ENCODE assay signal across 33 mouse cellular contexts in genomic region chr4:135437924-135438323, GRCm38 (mm10). TPM values are rescaled to one million over a fixed set of nuclear protein-coding genes. Genes with fewer than 3 reads are reported as not detected.
DNase-seq lines count a peak whose midpoint lies in the region; ATAC-seq and TF ChIP-seq lines count a peak whose summit lies in the region.
"Had no signal": no experiment of that assay in that cellular context is flagged by ENCODE, and none has a peak within 500 bp of the region (broad histone marks: within the 10 kb centered on the region; RNA-seq: fewer than 3 reads in every experiment).

No protein-coding gene starts in this region.

- no peaks in the 10 kb centered on the region for H3K9me3 ChIP-seq in liver, embryonic 13.5 days (replicated peaks)
- H3K9me3 ChIP-seq in liver, postnatal 0 days (ENCODE audit: low read length) = no peaks in the 10 kb centered on the region
- no peaks in the 10 kb centered on the region for H3K9me3 ChIP-seq in stomach, embryonic 16.5 days (replicated peaks; ENCODE audit: control insufficient read depth, low read length)
- H3K9me3 ChIP-seq: embryonic facial prominence, embryonic 15.5 days; forebrain, embryonic 13.5 days; heart, embryonic 10.5 days; heart, embryonic 15.5 days; megakaryocyte, embryonic 14.5 days; midbrain, embryonic 12.5 days; neural tube, embryonic 13.5 days had no signal

- no peak for TF ChIP-seq EP300 in liver, postnatal 0 days (IDR thresholded peaks at IDR 0.05; ENCODE audit: low read depth)

- H3K27me3 ChIP-seq in liver, embryonic 13.5 days = no peaks in the 10 kb centered on the region
- H3K27me3 ChIP-seq in liver, postnatal 0 days (ENCODE audit: insufficient read depth, low read length) = no peaks in the 10 kb centered on the region
- H3K27me3 ChIP-seq in stomach, embryonic 16.5 days (ENCODE audit: control insufficient read depth, insufficient read depth, low read length) = no peaks in the 10 kb centered on the region
- H3K27me3 ChIP-seq: embryonic facial prominence, embryonic 15.5 days; heart, embryonic 15.5 days; megakaryocyte, embryonic 14.5 days; neural tube, embryonic 13.5 days; Patski had no signal

- H3K4me1 ChIP-seq in liver, embryonic 13.5 days (replicated peaks) = peaks cover 77% of the 10 kb centered on the region
- peaks cover 19% of the 10 kb centered on the region for H3K4me1 ChIP-seq in liver, postnatal 0 days (ENCODE audit: insufficient read depth)
- H3K4me1 ChIP-seq in stomach, embryonic 16.5 days (ENCODE audit: control insufficient read depth, insufficient read depth, low read length) = peaks cover 8% of the 10 kb centered on the region

- no peak for TF ChIP-seq CTCF in liver, postnatal 0 days (IDR thresholded peaks at IDR 0.05; ENCODE audit: low read depth)
- TF ChIP-seq CTCF in gastrocnemius, adult 2 months (IDR thresholded peaks at IDR 0.05) = no peak

- H3K9ac ChIP-seq in liver, embryonic 13.5 days = no peak overlapping the region
- no peak overlapping the region for H3K9ac ChIP-seq in liver, postnatal 0 days (replicated peaks)
- no peak overlapping the region for H3K9ac ChIP-seq in stomach, embryonic 16.5 days (ENCODE audit: low read length)
- H3K9ac ChIP-seq: embryonic facial prominence, embryonic 15.5 days; forebrain, embryonic 13.5 days; heart, embryonic 15.5 days; midbrain, embryonic 12.5 days; neural tube, embryonic 13.5 days had no signal

- intact Hi-C loops in gastrocnemius, adult 2 months (cut with DNase I) = no loop called here

- H3K4me3 ChIP-seq in liver, embryonic 13.5 days (replicated peaks) = no peak overlapping the region
- H3K4me3 ChIP-seq in liver, postnatal 0 days (ENCODE audit: low read depth, low read length) = no peak overlapping the region
- H3K4me3 ChIP-seq in stomach, embryonic 16.5 days (replicated peaks; ENCODE audit: low read length) = no peak overlapping the region
- no peak overlapping the region for H3K4me3 ChIP-seq in gastrocnemius, adult 2 months
- H3K4me3 ChIP-seq: embryonic facial prominence, embryonic 15.5 days; forebrain, embryonic 13.5 days; heart, embryonic 10.5 days; heart, embryonic 15.5 days; megakaryocyte, embryonic 14.5 days; midbrain, embryonic 12.5 days; myocyte; neural tube, embryonic 13.5 days had no signal

- ATAC-seq in liver, embryonic 13.5 days (ENCODE audit: low read depth) = no peak
- ATAC-seq in liver, postnatal 0 days = no peak
- no peak for ATAC-seq in stomach, embryonic 16.5 days (ENCODE audit: insufficient read depth, low FRiP score)
- ATAC-seq: forebrain, embryonic 13.5 days; hindbrain, embryonic 16.5 days; lung, postnatal 0 days; Patski had no signal

- DNase-seq in liver, embryonic 13.5 days = no peak
- DNase-seq in liver, postnatal 0 days = no peak
- DNase-seq in B cell, adult 2 months = peak; percentile 9 to 10
- peak; percentile 55 for DNase-seq in MEL-GATA-1-ER (ENCODE audit: extremely low read depth, low read depth)
- DNase-seq in thymus, postnatal 36 days = no peak
- DNase-seq in gastrocnemius, adult 2 months = no peak
- DNase-seq: adrenal gland, postnatal 10 days; cerebellum, adult 11 months; cerebellum, adult 9-11 months; gastrocnemius, postnatal 14 days; heart, adult 11 months; kidney, adult 8-10 months; kidney, postnatal 4 days; layer of hippocampus, adult 9-11 months; liver; lung, adult 18-20 months; lung, postnatal 4 days; right cerebral cortex, postnatal 4 days had no signal

- peak overlapping the region; percentile 18; the same call in 1 of the 2 replicates for H3K27ac ChIP-seq in liver, embryonic 13.5 days
- no peak overlapping the region for H3K27ac ChIP-seq in liver, postnatal 0 days (ENCODE audit: low read depth)
- peak overlapping the region; percentile 9; the same call in 1 of the 2 replicates for H3K27ac ChIP-seq in stomach, embryonic 16.5 days (ENCODE audit: low read length)
- no peak overlapping the region for H3K27ac ChIP-seq in gastrocnemius, adult 2 months
- H3K27ac ChIP-seq: embryonic facial prominence, embryonic 15.5 days; forebrain, embryonic 13.5 days; heart, embryonic 10.5 days; heart, embryonic 15.5 days; kidney, postnatal 0 days; midbrain, embryonic 12.5 days; neural tube, embryonic 13.5 days had no signal

- no peak overlapping the region for H3K4me2 ChIP-seq in liver, embryonic 13.5 days
- no peak overlapping the region for H3K4me2 ChIP-seq in liver, postnatal 0 days (ENCODE audit: low read depth, low read length)
- H3K4me2 ChIP-seq in stomach, embryonic 16.5 days (ENCODE audit: low read depth, low read length) = no peak overlapping the region
- H3K4me2 ChIP-seq: embryonic facial prominence, embryonic 15.5 days; forebrain, embryonic 13.5 days; heart, embryonic 15.5 days; midbrain, embryonic 12.5 days; neural tube, embryonic 13.5 days had no signal

- H3K36me3 ChIP-seq in liver, embryonic 13.5 days = no peaks in the 10 kb centered on the region
- no peaks in the 10 kb centered on the region for H3K36me3 ChIP-seq in liver, postnatal 0 days (replicated peaks; ENCODE audit: insufficient read depth, low read length)
- H3K36me3 ChIP-seq in stomach, embryonic 16.5 days (ENCODE audit: control insufficient read depth, insufficient read depth, low read length) = no peaks in the 10 kb centered on the region
- H3K36me3 ChIP-seq: embryonic facial prominence, embryonic 15.5 days; heart, embryonic 10.5 days; heart, embryonic 15.5 days; midbrain, embryonic 12.5 days; neural tube, embryonic 13.5 days had no signal

RNA-seq across cellular contexts. Expression of gene Rcan3, which starts 4.3 kb away (rescaled TPM):
- 4.2 and 4.7 TPM in 2 replicates for polyA plus RNA-seq in liver, embryonic 13.5 days (2015; fragmentation: Nextera tagmentation; extraction: Ambion mirVana)
- polyA plus RNA-seq in liver, postnatal 0 days (2015; fragmentation: Nextera tagmentation; extraction: Ambion mirVana) = 3.7 and 4.9 TPM in 2 replicates
- polyA plus RNA-seq in stomach, embryonic 16.5 days (2015; fragmentation: Nextera tagmentation; extraction: Ambion mirVana) = 15.0 and 18.0 TPM in 2 replicates
- 1 to 10 TPM; 3.1 to 4.0 TPM for total RNA-seq in gastrocnemius, adult 2 months (2021)

RNA-seq across cellular contexts. Expression of gene Ncmap, which starts 39.9 kb away (rescaled TPM):
- polyA plus RNA-seq in liver, embryonic 13.5 days (2015; fragmentation: Nextera tagmentation; extraction: Ambion mirVana) = 0.16 and 0.22 TPM in 2 replicates
- polyA plus RNA-seq in liver, postnatal 0 days (2015; fragmentation: Nextera tagmentation; extraction: Ambion mirVana) = 0.12 and 0.14 TPM in 2 replicates
- 27.4 and 36.0 TPM in 2 replicates for polyA plus RNA-seq in stomach, embryonic 16.5 days (2015; fragmentation: Nextera tagmentation; extraction: Ambion mirVana)
- 1 to 10 TPM; 1.5 TPM for total RNA-seq in gastrocnemius, adult 2 months (2021)
- polyA plus RNA-seq: hindbrain, embryonic 11.5 days; Patski had no signal

RNA-seq across cellular contexts. Expression of gene Stpg1, which starts 56.7 kb away (rescaled TPM):
- not detected in 2 replicates for polyA plus RNA-seq in liver, embryonic 13.5 days (2015; fragmentation: Nextera tagmentation; extraction: Ambion mirVana)
- not detected in 2 replicates for polyA plus RNA-seq in liver, postnatal 0 days (2015; fragmentation: Nextera tagmentation; extraction: Ambion mirVana)
- 0.17 and 0.29 TPM in 2 replicates for polyA plus RNA-seq in stomach, embryonic 16.5 days (2015; fragmentation: Nextera tagmentation; extraction: Ambion mirVana)
- not detected for total RNA-seq in gastrocnemius, adult 2 months (2021)
- total RNA-seq: heart, postnatal 25 days had no signal
- polyA plus RNA-seq: myocyte, Patski had no signal

RNA-seq across cellular contexts. Expression of gene Nipal3, which starts 56.9 kb away (rescaled TPM):
- 2.7 and 3.2 TPM in 2 replicates for polyA plus RNA-seq in liver, embryonic 13.5 days (2015; fragmentation: Nextera tagmentation; extraction: Ambion mirVana)
- 1.6 TPM in 2 replicates for polyA plus RNA-seq in liver, postnatal 0 days (2015; fragmentation: Nextera tagmentation; extraction: Ambion mirVana)
- polyA plus RNA-seq in stomach, embryonic 16.5 days (2015; fragmentation: Nextera tagmentation; extraction: Ambion mirVana) = 4.7 and 4.8 TPM in 2 replicates
- total RNA-seq in gastrocnemius, adult 2 months (2021) = 10 to 100 TPM; 17.3 to 18.4 TPM

Comparison
In these comparisons a context has a peak if more than half of its experiments do, and no peak if none do; other contexts are left out.
1. H3K27ac ChIP-seq: peak in liver, embryonic 13.5 days (single experiment) and stomach, embryonic 16.5 days (single experiment); none in liver, postnatal 0 days (single experiment) and gastrocnemius, adult 2 months (single experiment).
2. DNase-seq: peak in B cell, adult 2 months (2 of 2) and MEL-GATA-1-ER (single experiment); none in liver, embryonic 13.5 days (single experiment), liver, postnatal 0 days (single experiment), thymus, postnatal 36 days (0 of 2) and gastrocnemius, adult 2 months (single experiment).
3. RNA of gene Ncmap, which starts 39.9 kb away (polyA plus RNA-seq): 27.4 to 36.0 TPM in stomach, embryonic 16.5 days; 0.16 to 0.22 TPM in liver, embryonic 13.5 days and 0.12 to 0.14 TPM in liver, postnatal 0 days; every median in the first group is over 10 times any median in the second.